In the genomic region with DNA sequence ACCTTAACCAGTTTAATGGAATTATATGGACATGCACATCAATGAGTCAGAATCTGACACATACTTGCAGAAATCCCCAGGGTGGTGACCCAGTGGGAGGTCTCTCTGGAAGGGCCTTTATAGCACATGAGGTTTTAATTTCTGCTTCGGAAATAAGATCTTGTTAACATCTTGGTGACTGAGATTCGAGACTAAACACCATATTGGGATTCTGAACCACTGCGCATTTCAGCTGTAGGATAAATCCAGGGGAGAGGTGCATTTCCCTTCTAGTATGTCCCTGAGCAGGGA, we compare ENCODE assay signal across 26 mouse cellular contexts. TPM values are rescaled to one million over a fixed set of nuclear protein-coding genes. Genes with fewer than 3 reads are reported as not detected.
A peak's percentile ranks its signal among the peaks of the same experiment; 100 is the strongest.
DNase-seq lines count a peak whose midpoint lies in the region; ATAC-seq and TF ChIP-seq lines count a peak whose summit lies in the region.
"Had no signal": no experiment of that assay in that cellular context is flagged by ENCODE, and none has a peak within 500 bp of the region (broad histone marks: within the 10 kb centered on the region; RNA-seq: fewer than 3 reads in every experiment).

No protein-coding gene starts in this region.

- H3K4me1 ChIP-seq in heart, embryonic 15.5 days (replicated peaks) = 0 out of 2 replicates have a peak, but pooled peaks cover 8% of the 10 kb centered on the region
- peaks cover 7% of the 10 kb centered on the region for H3K4me1 ChIP-seq in embryonic fibroblast, embryonic 13.5 days (ENCODE audit: control insufficient read depth, insufficient read depth, low read length)
- H3K4me1 ChIP-seq: forebrain, embryonic 15.5 days; liver, embryonic 12.5 days had no signal

- H3K4me3 ChIP-seq in heart, embryonic 15.5 days = no peak overlapping the region
- H3K4me3 ChIP-seq in embryonic fibroblast, embryonic 13.5 days (ENCODE audit: insufficient read depth, low read length) = no peak overlapping the region
- H3K4me3 ChIP-seq in myocyte = no peak overlapping the region
- H3K4me3 ChIP-seq: erythroblast, embryonic 14.5 days; forebrain, embryonic 15.5 days; liver, embryonic 12.5 days had no signal

- no peak overlapping the region for H3K9ac ChIP-seq in heart, embryonic 15.5 days
- H3K9ac ChIP-seq: forebrain, embryonic 15.5 days; liver, embryonic 12.5 days; lung, embryonic 14.5 days had no signal

- 83% methylated on average over 3 of the region's 3 CpGs for WGBS in heart, embryonic 15.5 days

- TF ChIP-seq POLR2A in embryonic fibroblast, embryonic 13.5 days (IDR thresholded peaks at IDR 0.05; ENCODE audit: low read depth, low read length) = no peak
- TF ChIP-seq POLR2A in myocyte (IDR thresholded peaks at IDR 0.05; ENCODE audit: insufficient read length, low read depth) = no peak

- intact Hi-C loops in heart, postnatal 25 days (cut with DNase I) = no loop called here
- intact Hi-C loops in left cerebral cortex, postnatal 4 days (cut with DNase I) = no loop called here

- no peak for TF ChIP-seq CTCF in embryonic fibroblast, embryonic 13.5 days (IDR thresholded peaks at IDR 0.05; ENCODE audit: borderline replicate concordance, insufficient read depth, low read length)

- H3K27me3 ChIP-seq in heart, embryonic 15.5 days = no peaks in the 10 kb centered on the region
- no peaks in the 10 kb centered on the region for H3K27me3 ChIP-seq in myocyte (ENCODE audit: control insufficient read depth, insufficient read depth, insufficient read length)
- H3K27me3 ChIP-seq: forebrain, embryonic 15.5 days; liver, embryonic 12.5 days had no signal

- no peak for DNase-seq in heart, postnatal 25 days (ENCODE audit: low spot score)
- DNase-seq in NIH3T3 (ENCODE audit: low read depth) = peak; percentile 94
- no peak for DNase-seq in layer of hippocampus, postnatal 14 days (ENCODE audit: low spot score in 2 of 2)
- DNase-seq in left cerebral cortex, postnatal 4 days = no peak
- DNase-seq: adrenal gland, adult 2 months; cerebellum, adult 11-12 months; heart, postnatal 4 days; kidney, adult 18-20 months; kidney, postnatal 36 days; lung, embryonic 14.5 days; lung, postnatal 4 days; midbrain, embryonic 14.5 days; retina, postnatal 1 day had no signal

- peak overlapping the region; percentile 59; the same call in 1 of the 2 replicates for H3K4me2 ChIP-seq in heart, embryonic 15.5 days
- peak overlapping the region; percentile 59 for H3K4me2 ChIP-seq in myocyte (ENCODE audit: low read depth)
- H3K4me2 ChIP-seq: forebrain, embryonic 15.5 days; liver, embryonic 12.5 days; lung, embryonic 14.5 days had no signal

- peaks cover 13% of the 10 kb centered on the region for H3K79me2 ChIP-seq in myocyte (ENCODE audit: control insufficient read depth, insufficient read depth)

- no peak overlapping the region for H3ac ChIP-seq in myocyte (ENCODE audit: control insufficient read depth, insufficient read length)

- ATAC-seq in heart, embryonic 15.5 days (replicated peaks; ENCODE audit: insufficient number of reproducible peaks, insufficient read depth, low FRiP score, low read depth) = no peak
- ATAC-seq: forebrain, embryonic 15.5 days; hindbrain, postnatal 0 days; liver, embryonic 12.5 days had no signal

- no peaks in the 10 kb centered on the region for H3K9me3 ChIP-seq in heart, embryonic 15.5 days (replicated peaks)
- H3K9me3 ChIP-seq: forebrain, embryonic 15.5 days; liver, embryonic 12.5 days had no signal

- H3K27ac ChIP-seq in heart, embryonic 15.5 days = 0 out of 2 replicates have a peak overlapping the region, but pooled peaks have one; percentile 97
- peak overlapping the region; percentile 48 for H3K27ac ChIP-seq in embryonic fibroblast, embryonic 13.5 days (ENCODE audit: insufficient read depth, low read length)
- H3K27ac ChIP-seq: forebrain, embryonic 15.5 days; hindbrain, postnatal 0 days; liver, embryonic 12.5 days had no signal

- peaks cover 14% of the 10 kb centered on the region for H3K36me3 ChIP-seq in heart, embryonic 15.5 days
- H3K36me3 ChIP-seq in myocyte (ENCODE audit: control insufficient read depth, insufficient read depth) = peaks cover 19% of the 10 kb centered on the region
- H3K36me3 ChIP-seq: forebrain, embryonic 15.5 days had no signal

TF ChIP-seq in myocyte, 11 proteins besides CTCF, POLR2A, EP300 and RAD21:
- TF ChIP-seq REST (IDR thresholded peaks at IDR 0.05; ENCODE audit: insufficient read depth, insufficient read length) = no peak
- no peak for TF ChIP-seq TCF12 (IDR thresholded peaks at IDR 0.05; ENCODE audit: insufficient read depth, poor library complexity, severe bottlenecking)
- TF ChIP-seq SRF (IDR thresholded peaks at IDR 0.05; ENCODE audit: control insufficient read depth, insufficient read length, low read depth) = peak; percentile 10
- no peak for TF ChIP-seq CEBPB (IDR thresholded peaks at IDR 0.05; ENCODE audit: insufficient read depth, poor library complexity, severe bottlenecking)
- TF ChIP-seq E2F4 (IDR thresholded peaks at IDR 0.05; ENCODE audit: insufficient read depth) = no peak
- no peak for TF ChIP-seq POLR2AphosphoS2 (IDR thresholded peaks at IDR 0.05; ENCODE audit: insufficient read length, low read depth)
TF ChIP-seq in myocyte: peak in this region for 1.

RNA-seq across cellular contexts. Expression of a gene that starts 1.9 kb away (rescaled TPM):
- polyA plus RNA-seq in heart, embryonic 15.5 days (2015; fragmentation: Nextera tagmentation; extraction: Ambion mirVana) = 0.99 and 1.9 TPM in 2 replicates
- under 1 TPM; 0.44 to 0.45 TPM for total RNA-seq in heart, postnatal 25 days (2021)
- polyA plus RNA-seq in embryonic fibroblast, embryonic 13.5 days (2011; ENCODE audit: insufficient read length, low read depth, missing spikeins) = not detected in 2 replicates
- polyA plus RNA-seq in myocyte (2012; fragmentation: generic; extraction: Trizol) = 0.04 TPM
- not detected for total RNA-seq in layer of hippocampus, postnatal 14 days (2021)
- not detected for total RNA-seq in left cerebral cortex, postnatal 4 days (2021)
- total RNA-seq: adrenal gland, adult 2 months; ES-E14; granulocyte monocyte progenitor cell, adult 5-6 weeks; hindbrain, postnatal 0 days; layer of hippocampus, postnatal 10 days; left cerebral cortex, postnatal 14 days had no signal
- polyA plus RNA-seq: adrenal gland, adult 2 months; erythroblast, embryonic 14.5 days; liver, embryonic 12.5 days; small intestine, adult 2 months; urinary bladder, adult 2 months had no signal
